Mouse (Mus musculus) right cerebral cortex, postnatal 14 days (tissue): ENCODE results near the gene Gm3336.

Experiments used
- DNase-seq: peaks from one replicate; pipeline ENCODE4 v3.0.0; 2022

Gene Gm3336

DNA sequence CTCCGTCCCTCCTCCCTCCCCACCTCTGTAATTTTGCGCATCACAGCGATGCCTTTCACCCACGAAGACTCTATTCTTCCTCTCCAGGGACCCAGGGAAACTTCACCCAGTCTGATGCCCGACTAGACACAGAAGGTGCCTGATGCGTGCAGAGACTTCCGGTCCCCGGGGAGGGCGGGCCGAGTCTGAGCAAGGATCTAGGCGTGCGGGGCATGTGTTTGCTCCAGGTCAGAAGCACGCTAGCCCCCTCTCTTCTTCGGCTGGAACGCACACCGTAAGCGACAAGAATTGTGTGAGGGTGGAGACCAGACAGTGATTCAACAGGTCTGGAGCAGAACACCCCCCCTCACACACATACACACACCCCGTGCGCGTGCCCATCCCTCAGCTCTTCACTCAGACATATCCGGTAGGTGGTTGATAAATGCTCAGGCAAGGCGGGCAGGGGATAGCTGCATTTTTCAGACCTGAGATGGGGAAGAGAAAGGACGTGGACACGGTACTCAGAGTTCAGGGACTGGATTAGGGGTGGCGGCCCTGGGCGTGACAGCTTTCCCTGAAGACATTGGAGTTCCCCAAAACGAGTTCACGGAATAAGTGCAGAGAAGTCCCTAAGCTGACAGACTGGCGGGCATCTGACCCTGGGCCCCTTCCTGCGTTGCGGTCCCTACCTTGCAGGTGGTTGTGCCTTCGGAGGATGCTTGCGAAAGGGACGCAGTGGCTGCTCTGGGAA, 47.7 kb downstream of the Gm3336 start:
- no peak for DNase-seq

DNA sequence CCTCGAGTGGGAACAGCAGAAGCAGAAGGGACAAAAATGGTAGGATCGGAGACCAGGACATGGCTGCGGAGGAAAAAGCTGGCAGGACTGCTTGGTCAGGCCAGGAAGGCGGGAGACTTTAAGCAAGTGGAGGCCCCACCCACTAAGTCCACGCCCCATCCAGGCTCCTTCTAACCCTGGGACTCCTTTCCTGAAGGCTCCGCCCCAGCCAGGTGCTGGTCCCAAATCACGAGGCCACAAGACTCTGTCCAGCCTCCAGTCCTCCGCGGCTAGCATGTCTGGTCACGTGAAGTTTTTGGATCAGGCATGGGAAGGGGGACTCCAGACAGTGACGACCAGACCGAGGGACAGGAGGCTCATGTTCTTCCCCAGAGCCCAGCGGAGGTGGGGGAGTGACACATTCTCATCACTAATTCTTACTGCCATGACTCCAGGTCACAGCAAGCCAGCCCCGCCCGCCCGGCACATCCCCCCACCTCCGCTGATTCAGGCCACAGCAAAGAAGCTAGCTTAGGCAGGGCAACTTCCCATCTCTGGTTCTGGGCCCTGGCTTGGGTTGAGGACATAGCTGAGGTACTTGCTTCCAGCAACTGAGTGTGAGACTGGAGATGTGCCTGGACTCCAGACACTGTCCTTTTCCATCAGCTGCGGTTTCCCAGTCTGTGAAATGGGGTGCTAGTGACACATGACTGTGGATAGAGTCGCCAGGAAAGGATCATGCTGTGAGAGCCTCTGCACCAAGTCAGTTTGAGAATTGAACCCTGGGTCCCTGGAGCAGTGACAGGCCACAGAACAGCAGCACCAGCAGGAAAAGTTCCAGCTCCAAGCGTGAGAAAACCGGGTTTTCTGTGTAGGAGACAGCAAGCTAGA, 48.5 kb downstream of the Gm3336 start:
- DNase-seq, result no peak

DNA sequence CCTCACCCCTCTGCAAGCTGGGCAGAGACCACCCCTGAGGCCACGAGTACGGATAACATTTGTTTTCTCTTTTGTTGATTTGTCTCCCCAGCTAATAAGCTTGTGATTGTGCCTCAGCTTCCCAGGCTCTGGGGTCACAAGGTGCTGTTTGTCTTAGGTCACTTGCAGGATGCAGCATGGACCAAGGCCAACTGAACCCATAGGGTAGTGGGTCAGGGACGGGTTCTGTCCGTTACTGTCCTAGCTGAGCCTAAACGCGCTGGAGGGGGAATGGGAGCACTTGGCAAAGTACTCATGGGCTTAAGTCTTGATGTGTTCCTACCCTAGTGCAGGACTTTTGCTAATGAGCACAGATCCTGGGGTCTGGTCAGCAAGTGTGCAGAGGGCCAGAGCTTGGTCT, 49.2 kb downstream of the Gm3336 start:
- DNase-seq, result no peak

DNA sequence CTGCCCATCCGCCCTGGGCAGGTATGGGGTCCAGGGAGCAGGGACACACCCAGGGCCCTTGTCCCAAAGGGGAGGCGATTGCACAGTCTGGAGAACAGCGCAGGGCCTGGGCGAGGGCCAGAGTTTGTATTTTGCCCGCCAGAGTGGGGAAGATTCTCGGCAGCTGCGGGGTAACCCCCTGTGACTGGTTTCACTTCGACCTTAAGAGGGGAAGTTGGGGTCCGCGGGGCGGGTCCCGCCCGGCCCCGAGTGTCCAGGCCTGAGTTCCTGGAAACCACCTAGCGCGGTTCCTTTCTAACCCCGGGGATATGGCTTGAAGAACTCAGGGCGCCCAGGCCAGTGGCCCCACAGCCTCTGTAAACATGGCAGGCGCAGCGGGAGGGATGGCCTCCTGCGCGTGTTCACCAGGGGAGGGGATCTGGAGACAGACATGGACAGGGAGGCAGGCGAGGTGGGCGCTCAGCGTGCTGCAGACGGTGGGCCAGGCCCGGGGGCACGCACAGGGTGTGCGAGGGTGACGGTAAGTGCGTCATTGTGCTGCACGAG, 50.0 kb downstream of the Gm3336 start:
- DNase-seq, result no peak

DNA sequence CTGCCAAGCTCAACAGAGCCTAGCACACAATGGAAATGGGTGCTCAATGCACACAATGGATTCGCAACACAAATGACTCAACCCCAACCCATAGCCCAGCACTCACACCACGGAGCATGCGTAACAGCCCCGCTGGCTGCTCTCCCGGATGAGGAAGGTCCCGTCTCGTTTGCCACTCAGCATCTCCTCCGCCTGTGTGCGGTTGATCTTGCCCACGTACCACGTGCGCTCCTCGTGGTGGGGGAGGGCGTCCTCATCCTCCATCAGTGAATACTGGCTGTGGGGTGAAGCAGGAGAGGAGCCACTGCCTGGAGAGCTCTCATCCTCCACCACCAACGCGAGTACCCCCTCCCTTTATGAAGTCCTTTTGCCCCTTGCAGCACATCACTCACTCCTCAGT, 50.6 kb downstream of the Gm3336 start:
- DNase-seq, result no peak

DNA sequence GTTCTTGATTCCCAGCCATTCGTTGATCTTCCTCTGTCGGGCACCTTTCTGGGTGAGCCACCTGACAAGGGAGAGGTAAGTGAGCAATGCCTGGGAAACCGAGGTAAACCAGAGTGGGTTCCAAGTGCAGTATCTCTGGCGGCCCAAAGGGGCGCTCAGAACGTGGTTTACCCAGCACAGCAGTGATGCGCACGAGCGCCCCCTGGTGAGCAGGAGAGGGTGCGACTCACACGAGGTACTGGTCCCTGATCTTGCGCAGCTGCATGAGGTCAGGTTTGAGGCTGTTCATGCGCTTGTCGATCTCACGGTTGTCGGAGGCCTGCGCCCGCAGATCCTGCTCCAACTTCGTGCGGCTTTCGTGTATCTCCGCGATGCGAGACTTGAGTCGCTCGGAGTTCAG, 51.0 kb downstream of the Gm3336 start:
- peak; percentile 99 for DNase-seq

DNA sequence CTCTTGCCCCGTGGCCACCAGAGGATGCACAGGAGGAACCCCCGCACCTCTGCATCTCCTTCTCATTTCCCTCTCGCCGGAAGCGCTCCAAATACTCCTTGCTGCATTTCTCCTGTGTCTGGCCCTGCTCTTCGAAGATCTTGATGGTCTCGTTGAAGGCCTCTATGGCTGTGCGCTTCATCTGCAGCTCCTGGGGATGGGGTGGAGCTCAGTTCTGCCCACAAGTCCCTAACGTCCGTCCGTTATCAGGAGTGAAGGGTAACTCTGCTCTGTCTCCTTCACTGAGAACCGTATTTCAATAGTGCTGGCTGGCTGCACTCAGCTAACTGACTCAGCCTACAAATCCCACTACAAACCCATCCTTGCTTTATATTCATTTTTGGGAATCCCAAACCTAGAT, 51.5 kb downstream of the Gm3336 start:
- DNase-seq, result no peak

DNA sequence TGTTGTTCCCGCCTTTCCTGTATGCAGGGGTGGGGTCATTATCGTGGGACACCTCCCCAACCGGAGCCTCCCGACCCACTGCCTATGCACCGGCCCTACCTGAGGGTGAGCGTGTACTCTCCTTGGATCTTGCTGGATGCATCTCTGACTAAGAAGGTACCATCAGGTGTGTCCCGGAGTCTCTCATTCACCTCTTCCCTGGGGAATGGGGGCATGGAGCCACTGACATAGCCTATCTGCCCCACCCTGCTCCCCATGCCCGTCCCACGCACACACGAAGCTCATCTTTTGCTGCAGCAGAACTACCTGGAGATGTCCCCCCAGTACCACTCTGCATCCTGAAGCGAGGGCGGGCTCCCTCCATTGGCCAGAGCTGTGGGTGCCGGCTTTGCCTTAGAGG, 52.4 kb downstream of the Gm3336 start:
- no peak for DNase-seq

DNA sequence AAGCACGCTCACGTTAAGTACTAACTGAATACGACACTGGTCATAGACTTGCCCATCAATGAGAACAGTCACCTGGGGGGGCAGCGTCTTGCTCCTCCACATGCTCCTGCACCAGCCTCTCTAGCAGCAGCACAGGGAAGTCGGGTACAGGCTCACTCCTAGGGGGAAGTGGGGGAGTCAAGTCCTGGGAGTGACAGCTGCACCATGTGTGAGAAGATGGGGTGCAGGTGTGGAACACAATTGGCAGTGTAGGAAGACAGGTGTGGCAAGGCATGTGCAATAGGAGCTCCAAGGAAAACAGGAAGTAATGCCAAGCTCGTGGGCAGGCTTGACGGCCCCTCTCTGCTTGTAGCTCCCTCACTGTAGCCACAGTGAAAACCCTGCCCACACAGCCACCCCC, 52.9 kb downstream of the Gm3336 start:
- no peak for DNase-seq

DNA sequence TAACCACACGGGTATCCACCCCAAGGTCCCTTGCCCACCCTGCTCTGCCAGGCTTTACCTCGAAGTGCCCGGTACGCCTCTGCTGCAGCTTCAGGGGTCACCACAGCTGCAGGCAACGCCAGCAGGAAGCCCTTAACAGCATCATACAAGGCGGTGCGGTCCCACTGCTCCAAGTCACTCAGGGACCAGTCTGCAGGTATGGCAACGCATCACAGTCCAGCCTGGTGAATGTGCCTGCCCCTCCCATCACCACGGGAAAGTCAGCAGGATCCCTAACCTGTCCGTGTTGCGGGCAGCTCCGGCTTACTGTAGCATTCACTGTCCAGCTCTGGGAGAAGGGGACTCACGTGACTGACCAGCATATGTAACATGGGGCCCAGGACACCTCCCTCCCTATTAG, 53.7 kb downstream of the Gm3336 start:
- no peak for DNase-seq
